Mouse (Mus musculus): ENCODE data around the gene Nccrp1.

DNA sequence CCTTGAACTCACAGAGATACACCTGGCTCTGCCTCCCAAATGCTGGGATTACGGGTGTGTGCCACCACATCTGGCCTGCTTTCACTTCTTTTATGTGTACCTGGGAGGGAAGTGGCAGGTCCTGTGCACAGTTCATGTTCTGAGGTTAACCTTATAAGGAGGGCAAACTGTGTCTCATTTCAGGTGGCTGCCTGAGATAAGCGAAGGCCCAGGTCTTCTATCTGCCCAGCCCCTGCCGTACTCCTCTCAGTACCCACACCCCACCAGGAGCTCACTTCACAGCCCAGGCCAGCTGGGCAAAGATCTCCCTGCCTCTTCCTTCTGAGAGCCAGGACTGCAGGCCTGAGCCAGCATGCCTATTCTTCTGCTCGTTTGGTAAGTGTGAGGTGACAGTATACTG is 34.7 kb upstream of the Nccrp1 start:
- TF ChIP-seq CTCF (IDR thresholded peaks at IDR 0.05; ENCODE audit: extremely low read depth, insufficient read depth, low read length) (no peak), POLR2A (IDR thresholded peaks at IDR 0.05; ENCODE audit: extremely low read depth, insufficient read depth, low read length) (no peak)

Measured in cortical plate, adult 2 months (tissue).